Mouse (Mus musculus): ENCODE data around the gene Cenpf. TPM values are rescaled to one million over a fixed set of nuclear protein-coding genes. Genes with fewer than 3 reads are reported as not detected.

Gene Cenpf
- polyA plus RNA-seq, 1 experiment from 2014 or later, result 54.4 TPM

DNA sequence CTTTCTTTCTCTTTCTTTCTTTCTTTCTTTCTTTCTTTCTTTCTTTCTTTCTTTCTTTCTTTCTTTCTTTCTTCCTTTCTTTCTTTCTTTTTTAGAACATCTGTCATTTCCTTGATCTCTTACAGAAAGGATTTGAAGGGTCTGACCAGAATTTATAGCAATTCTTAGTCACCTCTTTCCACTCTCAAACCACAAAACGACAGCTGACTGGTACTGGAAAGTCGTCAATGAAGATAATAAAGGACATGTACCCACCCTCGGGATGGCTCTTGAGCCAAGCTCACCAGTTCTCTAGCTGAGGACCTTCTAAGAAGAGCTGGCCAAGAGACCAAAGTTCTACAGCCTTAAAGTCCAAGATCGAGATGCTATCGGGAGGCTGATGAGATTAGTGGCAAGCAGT lies 30.7 kb upstream of the Cenpf start:
- H3K27ac ChIP-seq (replicated peaks; ENCODE audit: low read depth, low read length), result no peak overlapping the region
- H3K36me3 ChIP-seq (ENCODE audit: control insufficient read depth, insufficient read depth, low read length), result no peaks in the 10 kb centered on the region
- no peak overlapping the region for H3K4me2 ChIP-seq (ENCODE audit: low read depth, low read length)
- peaks cover 7% of the 10 kb centered on the region; the same call in 1 of the 2 replicates for H3K4me1 ChIP-seq (ENCODE audit: control insufficient read depth, insufficient read depth, low read length)
- DNase-seq (ENCODE audit: low spot score), result no peak
- ATAC-seq (ENCODE audit: low read depth), result no peak
- WGBS, result 84% methylated on average over 5 of the region's 5 CpGs
- no peak overlapping the region for H3K9ac ChIP-seq (ENCODE audit: low read depth, low read length)
- H3K27me3 ChIP-seq (replicated peaks; ENCODE audit: control insufficient read depth, insufficient read depth, low read length), result no peaks in the 10 kb centered on the region
- 0 out of 2 replicates have a peak, but pooled peaks cover 5% of the 10 kb centered on the region for H3K9me3 ChIP-seq (ENCODE audit: control insufficient read depth, low read length)
- no peak overlapping the region for H3K4me3 ChIP-seq (ENCODE audit: low read depth, low read length)

DNA sequence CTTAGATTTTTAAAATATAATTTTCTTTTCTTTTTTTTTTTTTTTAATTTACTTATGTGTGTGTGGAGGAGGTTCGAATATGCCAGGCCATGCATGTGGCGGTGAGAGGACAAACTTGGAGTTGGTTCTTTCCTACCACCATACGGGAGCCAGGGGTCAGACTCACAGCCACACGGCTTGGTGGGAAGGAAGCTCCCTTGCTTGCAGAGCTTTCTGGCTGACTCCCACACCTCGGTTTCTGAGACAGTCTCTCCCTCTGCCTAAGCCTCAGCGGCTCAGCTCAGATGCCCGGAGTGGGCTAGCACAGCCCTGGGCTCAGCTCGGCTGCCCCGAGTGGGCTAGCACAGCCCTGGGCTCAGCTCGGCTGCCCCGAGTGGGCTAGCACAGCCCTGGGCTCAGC lies 29.7 kb upstream of the Cenpf start:
- no peak for DNase-seq (ENCODE audit: low spot score)
- Histone ChIP-seq H3K4me2 (ENCODE audit: low read depth, low read length) (no peak overlapping the region), H3K4me1 (ENCODE audit: control insufficient read depth, insufficient read depth, low read length) (peaks cover 7% of the 10 kb centered on the region; the same call in 1 of the 2 replicates), H3K36me3 (ENCODE audit: control insufficient read depth, insufficient read depth, low read length) (no peaks in the 10 kb centered on the region), H3K27me3 (replicated peaks; ENCODE audit: control insufficient read depth, insufficient read depth, low read length) (no peaks in the 10 kb centered on the region), H3K27ac (replicated peaks; ENCODE audit: low read depth, low read length) (no peak overlapping the region), H3K9ac (ENCODE audit: low read depth, low read length) (no peak overlapping the region), H3K4me3 (ENCODE audit: low read depth, low read length) (no peak overlapping the region), H3K9me3 (ENCODE audit: control insufficient read depth, low read length) (0 out of 2 replicates have a peak, but pooled peaks cover 5% of the 10 kb centered on the region)
- no peak for ATAC-seq (ENCODE audit: low read depth)
- 91% methylated on average over 9 of the region's 11 CpGs for WGBS

DNA sequence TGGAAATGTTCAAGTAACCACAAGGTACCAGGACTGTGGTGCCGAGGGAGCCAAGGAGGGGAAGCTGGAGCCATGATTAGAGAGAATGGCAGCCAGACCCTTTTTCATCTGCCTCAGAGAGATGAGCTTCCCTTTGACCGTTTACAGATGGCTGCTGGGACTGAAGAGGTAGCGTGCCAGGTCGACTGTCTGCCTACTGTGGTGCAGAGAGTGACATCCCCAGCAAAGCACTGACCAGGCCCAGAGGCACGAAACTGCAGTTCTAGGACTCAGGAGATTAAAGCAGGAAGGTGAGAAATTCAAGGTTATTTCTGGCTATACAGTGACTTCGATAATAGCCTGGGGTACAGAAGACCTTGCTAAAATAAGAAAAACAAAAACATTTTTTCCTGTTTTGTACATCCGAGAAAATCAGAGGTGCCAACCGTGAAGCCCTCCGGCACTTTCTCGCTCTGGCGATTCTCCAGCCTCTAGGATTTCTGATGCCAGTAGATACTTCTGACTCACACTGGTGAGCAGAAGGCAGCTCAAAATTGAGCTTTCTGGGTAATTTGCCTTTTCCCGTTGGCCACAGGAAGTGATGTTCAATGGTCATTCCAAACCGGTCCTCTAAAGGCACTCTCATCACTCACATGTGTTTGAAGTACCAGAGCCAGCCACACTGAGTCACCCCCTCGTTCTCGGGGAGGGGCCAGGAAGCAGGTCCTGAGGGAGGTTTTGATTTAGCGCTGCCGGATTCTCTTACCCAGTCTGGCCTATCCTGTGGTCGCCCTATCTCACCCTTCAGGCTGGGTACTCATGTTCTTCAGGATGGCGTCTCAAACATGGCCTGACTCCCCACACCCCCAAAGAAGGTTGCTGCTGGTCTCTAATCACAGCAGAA lies 28.3 kb upstream of the Cenpf start:
- Histone ChIP-seq H3K4me1 (ENCODE audit: control insufficient read depth, insufficient read depth, low read length) (peaks cover 7% of the 10 kb centered on the region; the same call in 1 of the 2 replicates), H3K27ac (replicated peaks; ENCODE audit: low read depth, low read length) (no peak overlapping the region), H3K9me3 (ENCODE audit: control insufficient read depth, low read length) (0 out of 2 replicates have a peak, but pooled peaks cover 5% of the 10 kb centered on the region), H3K27me3 (replicated peaks; ENCODE audit: control insufficient read depth, insufficient read depth, low read length) (no peaks in the 10 kb centered on the region), H3K4me3 (ENCODE audit: low read depth, low read length) (no peak overlapping the region), H3K36me3 (ENCODE audit: control insufficient read depth, insufficient read depth, low read length) (no peaks in the 10 kb centered on the region), H3K4me2 (ENCODE audit: low read depth, low read length) (no peak overlapping the region), H3K9ac (ENCODE audit: low read depth, low read length) (no peak overlapping the region)
- DNase-seq (ENCODE audit: low spot score) (no peak), ATAC-seq (ENCODE audit: low read depth) (no peak)
- 37% methylated on average over 19 of the region's 19 CpGs for WGBS

DNA sequence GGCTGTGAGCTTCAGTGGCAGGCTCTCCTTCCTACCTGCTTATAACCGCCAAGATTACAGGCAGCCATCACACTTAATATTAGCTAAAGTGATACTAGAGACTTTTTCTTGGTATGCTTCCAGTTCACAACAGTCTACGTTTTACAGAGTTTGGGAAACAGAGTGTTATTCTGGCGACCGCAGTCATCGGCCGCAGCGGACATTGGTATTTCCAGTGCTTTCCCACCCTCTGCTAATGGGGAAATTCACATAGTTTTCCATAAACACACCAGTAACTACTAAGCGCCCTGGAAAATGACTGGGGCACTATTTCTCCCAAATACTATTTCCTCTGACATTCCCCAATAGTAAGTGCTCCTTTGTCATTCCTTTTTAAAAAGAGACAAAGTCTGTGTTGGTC lies 21.1 kb upstream of the Cenpf start:
- H3K4me3 ChIP-seq (ENCODE audit: low read depth, low read length), result no peak overlapping the region
- ATAC-seq (ENCODE audit: low read depth), result no peak
- 59% methylated on average over 8 of the region's 8 CpGs for WGBS
- H3K27me3 ChIP-seq (replicated peaks; ENCODE audit: control insufficient read depth, insufficient read depth, low read length), result no peaks in the 10 kb centered on the region
- peaks cover 17% of the 10 kb centered on the region for H3K4me1 ChIP-seq (ENCODE audit: control insufficient read depth, insufficient read depth, low read length)
- no peak overlapping the region for H3K9ac ChIP-seq (ENCODE audit: low read depth, low read length)
- DNase-seq (ENCODE audit: low spot score), result no peak
- H3K9me3 ChIP-seq (ENCODE audit: control insufficient read depth, low read length), result no peaks in the 10 kb centered on the region
- H3K36me3 ChIP-seq (ENCODE audit: control insufficient read depth, insufficient read depth, low read length), result no peaks in the 10 kb centered on the region
- 0 out of 2 replicates have a peak overlapping the region, but pooled peaks have one; percentile 3 for H3K27ac ChIP-seq (replicated peaks; ENCODE audit: low read depth, low read length)
- H3K4me2 ChIP-seq (ENCODE audit: low read depth, low read length), result no peak overlapping the region

DNA sequence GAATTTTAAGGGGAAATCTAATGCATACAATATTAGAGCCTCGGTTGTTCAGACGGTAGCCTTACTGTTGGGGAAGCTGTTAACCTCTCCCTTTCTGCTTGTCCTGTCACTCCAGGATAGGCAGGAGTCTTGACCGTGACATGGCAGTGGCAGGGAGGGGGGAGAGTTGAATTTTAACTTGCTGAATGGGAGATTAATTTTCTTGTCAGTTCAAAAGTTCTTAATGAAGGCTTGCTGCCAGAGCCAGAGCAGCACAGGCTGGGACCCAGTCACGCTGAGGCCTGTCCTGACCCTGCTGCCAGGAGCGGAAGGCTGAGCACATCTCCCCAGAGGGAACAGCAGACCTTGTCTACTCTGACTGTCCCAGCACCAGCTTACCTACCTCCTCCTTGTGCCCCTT lies 19.5 kb upstream of the Cenpf start:
- no peaks in the 10 kb centered on the region for H3K36me3 ChIP-seq (ENCODE audit: control insufficient read depth, insufficient read depth, low read length)
- H3K4me3 ChIP-seq (ENCODE audit: low read depth, low read length), result no peak overlapping the region
- peak; percentile 55; the same call in 1 of the 2 replicates for ATAC-seq (ENCODE audit: low read depth)
- no peak overlapping the region for H3K4me2 ChIP-seq (ENCODE audit: low read depth, low read length)
- no peak overlapping the region for H3K9ac ChIP-seq (ENCODE audit: low read depth, low read length)
- no peak overlapping the region for H3K27ac ChIP-seq (replicated peaks; ENCODE audit: low read depth, low read length)
- H3K27me3 ChIP-seq (replicated peaks; ENCODE audit: control insufficient read depth, insufficient read depth, low read length), result no peaks in the 10 kb centered on the region
- H3K9me3 ChIP-seq (ENCODE audit: control insufficient read depth, low read length), result no peaks in the 10 kb centered on the region
- peaks cover 17% of the 10 kb centered on the region for H3K4me1 ChIP-seq (ENCODE audit: control insufficient read depth, insufficient read depth, low read length)
- 21% methylated on average over 5 of the region's 5 CpGs for WGBS
- no peak for DNase-seq (ENCODE audit: low spot score)

DNA sequence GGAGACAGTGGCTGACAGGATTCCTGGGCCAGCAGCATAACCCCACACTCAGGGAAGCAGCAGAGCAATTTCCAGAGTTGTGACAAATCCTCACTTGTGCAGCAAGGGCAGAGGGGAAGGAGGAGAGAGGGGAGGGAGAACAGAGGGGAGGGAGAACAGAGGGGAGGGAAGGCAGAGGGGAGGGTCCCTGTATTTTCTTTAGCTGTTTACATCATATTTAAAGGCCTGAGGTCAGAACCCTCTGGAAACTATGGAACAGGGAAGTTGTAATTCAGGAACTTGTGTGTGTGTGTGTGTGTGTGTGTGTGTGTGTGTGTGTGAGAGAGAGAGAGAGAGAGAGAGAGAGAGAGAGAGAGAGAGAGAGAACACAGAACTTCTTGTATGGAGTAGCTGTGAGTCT lies 19.1 kb upstream of the Cenpf start:
- Histone ChIP-seq H3K9ac (ENCODE audit: low read depth, low read length) (no peak overlapping the region), H3K9me3 (ENCODE audit: control insufficient read depth, low read length) (no peaks in the 10 kb centered on the region), H3K4me3 (ENCODE audit: low read depth, low read length) (no peak overlapping the region), H3K27ac (replicated peaks; ENCODE audit: low read depth, low read length) (peak overlapping the region; percentile 18; the same call in 1 of the 2 replicates), H3K27me3 (replicated peaks; ENCODE audit: control insufficient read depth, insufficient read depth, low read length) (no peaks in the 10 kb centered on the region), H3K4me1 (ENCODE audit: control insufficient read depth, insufficient read depth, low read length) (peaks cover 17% of the 10 kb centered on the region), H3K4me2 (ENCODE audit: low read depth, low read length) (no peak overlapping the region), H3K36me3 (ENCODE audit: control insufficient read depth, insufficient read depth, low read length) (no peaks in the 10 kb centered on the region)
- ATAC-seq (ENCODE audit: low read depth) (no peak), DNase-seq (ENCODE audit: low spot score) (no peak)

DNA sequence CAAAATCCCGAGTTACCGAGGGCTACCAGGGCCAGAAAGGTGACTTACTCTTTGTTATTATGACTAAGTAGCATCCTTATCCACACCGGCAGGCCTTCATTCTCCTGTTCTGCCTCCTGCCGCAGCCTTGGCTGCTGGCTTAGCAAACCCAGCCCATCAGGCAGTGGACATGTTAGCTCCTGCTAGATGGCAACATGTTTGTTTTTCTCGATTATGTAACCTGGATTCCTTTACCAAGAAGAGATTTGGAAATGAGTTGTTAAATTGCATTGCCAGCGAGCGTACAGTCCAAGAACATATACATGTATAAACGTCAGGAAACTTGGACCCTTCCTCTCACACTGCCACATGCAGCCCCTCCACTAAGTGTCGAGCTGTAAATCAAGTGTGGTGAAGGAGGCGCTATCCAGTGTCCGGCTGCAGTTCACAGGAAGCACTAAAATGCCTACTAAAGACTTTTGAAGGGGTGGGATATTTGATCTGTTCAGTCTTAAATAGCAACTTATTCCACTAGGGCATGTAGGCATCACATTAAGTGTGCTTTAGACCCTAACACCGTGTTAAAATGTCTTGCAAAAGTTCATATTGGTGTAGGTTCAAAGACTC lies 18.3 kb upstream of the Cenpf start:
- 58% methylated on average over 12 of the region's 12 CpGs for WGBS

DNA sequence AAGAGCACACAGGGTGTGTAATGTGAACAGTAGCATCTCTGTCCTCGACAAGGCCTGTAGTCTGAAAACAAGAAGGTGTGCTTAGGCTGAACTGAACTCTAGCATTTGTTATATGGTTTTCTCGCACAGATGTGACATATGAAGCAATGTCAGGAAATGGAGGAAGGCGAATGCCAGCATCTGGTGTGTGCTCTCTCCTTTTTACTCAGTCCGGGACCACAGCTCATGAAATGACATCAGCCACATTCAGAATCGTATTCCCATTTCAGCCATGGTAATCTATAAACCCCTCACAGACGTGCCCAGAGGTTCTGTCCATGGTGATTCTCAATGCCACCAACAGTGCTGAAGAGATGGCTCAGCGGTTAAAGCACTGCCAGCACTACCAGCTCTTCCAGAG lies 15.7 kb upstream of the Cenpf start:
- Histone ChIP-seq H3K4me3 (ENCODE audit: low read depth, low read length) (no peak overlapping the region), H3K36me3 (ENCODE audit: control insufficient read depth, insufficient read depth, low read length) (no peaks in the 10 kb centered on the region), H3K27ac (replicated peaks; ENCODE audit: low read depth, low read length) (no peak overlapping the region), H3K9ac (ENCODE audit: low read depth, low read length) (no peak overlapping the region), H3K27me3 (replicated peaks; ENCODE audit: control insufficient read depth, insufficient read depth, low read length) (no peaks in the 10 kb centered on the region), H3K4me1 (ENCODE audit: control insufficient read depth, insufficient read depth, low read length) (peaks cover 14% of the 10 kb centered on the region), H3K4me2 (ENCODE audit: low read depth, low read length) (no peak overlapping the region), H3K9me3 (ENCODE audit: control insufficient read depth, low read length) (no peaks in the 10 kb centered on the region)
- DNase-seq (ENCODE audit: low spot score) (no peak), ATAC-seq (ENCODE audit: low read depth) (no peak)
- WGBS, result 56% methylated on average over 7 of the region's 7 CpGs

More for the DNA sequence above, 18.3 kb upstream of the Cenpf start:
- no peak overlapping the region for H3K4me2 ChIP-seq (ENCODE audit: low read depth, low read length)
- no peaks in the 10 kb centered on the region for H3K9me3 ChIP-seq (ENCODE audit: control insufficient read depth, low read length)
- no peak overlapping the region for H3K4me3 ChIP-seq (ENCODE audit: low read depth, low read length)
- peaks cover 17% of the 10 kb centered on the region for H3K4me1 ChIP-seq (ENCODE audit: control insufficient read depth, insufficient read depth, low read length)
- no peak for ATAC-seq (ENCODE audit: low read depth)
- no peaks in the 10 kb centered on the region for H3K27me3 ChIP-seq (replicated peaks; ENCODE audit: control insufficient read depth, insufficient read depth, low read length)
- 0 out of 2 replicates have a peak overlapping the region, but pooled peaks have one; percentile 18 for H3K27ac ChIP-seq (replicated peaks; ENCODE audit: low read depth, low read length)
- DNase-seq (ENCODE audit: low spot score), result no peak
- no peaks in the 10 kb centered on the region for H3K36me3 ChIP-seq (ENCODE audit: control insufficient read depth, insufficient read depth, low read length)
- H3K9ac ChIP-seq (ENCODE audit: low read depth, low read length), result no peak overlapping the region

All from embryonic facial prominence, embryonic 14.5 days (tissue).